Comparison of ENCODE assay signal across 8 mouse cellular contexts in genomic region chr6:51168048-51168447, GRCm38 (mm10).
DNase-seq lines count a peak whose midpoint lies in the region; ATAC-seq and TF ChIP-seq lines count a peak whose summit lies in the region.

No protein-coding gene starts in this region.

- no peaks in the 10 kb centered on the region for H3K36me3 ChIP-seq in embryonic facial prominence, embryonic 11.5 days (replicated peaks; ENCODE audit: control insufficient read depth, insufficient read depth, low read depth, low read length)
- no peaks in the 10 kb centered on the region for H3K36me3 ChIP-seq in liver, embryonic 13.5 days
- no peaks in the 10 kb centered on the region for H3K36me3 ChIP-seq in neural tube, embryonic 11.5 days (ENCODE audit: control insufficient read depth, insufficient read depth, low read length)
- H3K36me3 ChIP-seq in testis, adult 2 months (ENCODE audit: control insufficient read depth, insufficient read depth, low read length), result no peaks in the 10 kb centered on the region

- intact Hi-C loops in left cerebral cortex, adult 2 months (cut with DNase I), result loop anchor here (1.0 to 2.0 kb wide), 3 partner anchors 230 to 489 kb away; no protein-coding TSS in a partner anchor

- H3K4me3 ChIP-seq in left cerebral cortex, adult 2 months, result no peak overlapping the region
- no peak overlapping the region for H3K4me3 ChIP-seq in embryonic facial prominence, embryonic 11.5 days (ENCODE audit: low read depth, low read length)
- peak overlapping the region; percentile 64 for H3K4me3 ChIP-seq in liver, embryonic 13.5 days (replicated peaks)
- no peak overlapping the region for H3K4me3 ChIP-seq in neural tube, embryonic 11.5 days (ENCODE audit: low read depth, low read length)
- H3K4me3 ChIP-seq in testis, adult 2 months (ENCODE audit: control insufficient read depth, low read depth, low read length), result no peak overlapping the region

- H3K27ac ChIP-seq in left cerebral cortex, adult 2 months, result no peak overlapping the region
- H3K27ac ChIP-seq in embryonic facial prominence, embryonic 11.5 days (replicated peaks; ENCODE audit: low read depth, low read length), result peak overlapping the region; percentile 98
- H3K27ac ChIP-seq in liver, embryonic 13.5 days, result 0 out of 2 replicates have a peak overlapping the region, but pooled peaks have one; percentile 73
- H3K27ac ChIP-seq in neural tube, embryonic 11.5 days (ENCODE audit: low read depth, low read length), result peak overlapping the region; percentile 86
- no peak overlapping the region for H3K27ac ChIP-seq in testis, adult 2 months (ENCODE audit: control insufficient read depth, insufficient read depth, low read depth, low read length)

- under 1% methylated on average over 11 of the region's 11 CpGs for WGBS in embryonic facial prominence, embryonic 11.5 days
- 2% methylated on average over 11 of the region's 11 CpGs for WGBS in liver, embryonic 13.5 days (ENCODE audit: insufficient replicate concordance)
- 2% methylated on average over 11 of the region's 11 CpGs for WGBS in neural tube, embryonic 11.5 days

- no peaks in the 10 kb centered on the region for H3K27me3 ChIP-seq in embryonic facial prominence, embryonic 11.5 days (ENCODE audit: control insufficient read depth, insufficient read depth, low read length)
- peaks cover 24% of the 10 kb centered on the region for H3K27me3 ChIP-seq in liver, embryonic 13.5 days
- no peaks in the 10 kb centered on the region for H3K27me3 ChIP-seq in neural tube, embryonic 11.5 days (ENCODE audit: control insufficient read depth, insufficient read depth, low read length)
- H3K27me3 ChIP-seq in testis, adult 2 months (ENCODE audit: control insufficient read depth, insufficient read depth, low read length), result no peaks in the 10 kb centered on the region; the same call in none of the 2 replicates

- ATAC-seq in embryonic facial prominence, embryonic 11.5 days (replicated peaks; ENCODE audit: insufficient number of reproducible peaks, low FRiP score, low TSS enrichment, low read depth), result no peak
- no peak for ATAC-seq in liver, embryonic 13.5 days (ENCODE audit: low read depth)
- ATAC-seq in neural tube, embryonic 11.5 days (ENCODE audit: insufficient read depth, low FRiP score, low TSS enrichment), result peak; percentile 24; the same call in 1 of the 2 replicates

- peak; percentile 65 to 68 for DNase-seq in left cerebral cortex, adult 2 months (ENCODE audit: extremely low spot score in 1 of 2, low spot score in 2 of 2)
- no peak for DNase-seq in left cerebral cortex, adult 8-10 months (ENCODE audit: low spot score in 2 of 2)
- peak; percentile 92 for DNase-seq in embryonic facial prominence, embryonic 11.5 days (ENCODE audit: low spot score)
- DNase-seq in heart, adult 8-10 months (ENCODE audit: low spot score), result peak; percentile 87
- peak; percentile 47 to 73 for DNase-seq in kidney, adult 8-10 months
- peak; percentile 60 for DNase-seq in liver, embryonic 13.5 days
- peak; percentile 86 for DNase-seq in neural tube, embryonic 11.5 days (ENCODE audit: low spot score)

- H3K4me2 ChIP-seq in embryonic facial prominence, embryonic 11.5 days (ENCODE audit: low read depth, low read length), result no peak overlapping the region
- peak overlapping the region; percentile 87 for H3K4me2 ChIP-seq in liver, embryonic 13.5 days
- H3K4me2 ChIP-seq in neural tube, embryonic 11.5 days (ENCODE audit: low read depth), result peak overlapping the region; percentile 67

- peaks cover 5% of the 10 kb centered on the region for H3K4me1 ChIP-seq in embryonic facial prominence, embryonic 11.5 days (ENCODE audit: control insufficient read depth, insufficient read depth, low read length)
- H3K4me1 ChIP-seq in liver, embryonic 13.5 days (replicated peaks), result peaks cover 42% of the 10 kb centered on the region
- H3K4me1 ChIP-seq in neural tube, embryonic 11.5 days (ENCODE audit: control insufficient read depth, insufficient read depth, low read length), result peaks cover 26% of the 10 kb centered on the region
- peaks cover 12% of the 10 kb centered on the region for H3K4me1 ChIP-seq in testis, adult 2 months (ENCODE audit: control insufficient read depth, insufficient read depth, low read length)

- H3K9ac ChIP-seq in embryonic facial prominence, embryonic 11.5 days (replicated peaks; ENCODE audit: low read length), result peak overlapping the region; percentile 77
- peak overlapping the region; percentile 77; the same call in 1 of the 2 replicates for H3K9ac ChIP-seq in liver, embryonic 13.5 days
- H3K9ac ChIP-seq in neural tube, embryonic 11.5 days (ENCODE audit: low read length), result peak overlapping the region; percentile 65

- no peak for TF ChIP-seq POLR2A in testis, adult 2 months (IDR thresholded peaks at IDR 0.05; ENCODE audit: control insufficient read depth, low read depth, low read length)

- peak; percentile 78 for TF ChIP-seq CTCF in left cerebral cortex, adult 2 months (IDR thresholded peaks at IDR 0.05)
- peak; percentile 60; the same call in 1 of the 2 replicates for TF ChIP-seq CTCF in testis, adult 2 months (IDR thresholded peaks at IDR 0.05; ENCODE audit: control insufficient read depth, insufficient read depth, insufficient replicate concordance, low read depth, low read length)

- H3K9me3 ChIP-seq in embryonic facial prominence, embryonic 11.5 days (replicated peaks; ENCODE audit: control insufficient read depth, low read length), result no peaks in the 10 kb centered on the region
- H3K9me3 ChIP-seq in liver, embryonic 13.5 days (replicated peaks), result no peaks in the 10 kb centered on the region
- H3K9me3 ChIP-seq in neural tube, embryonic 11.5 days (ENCODE audit: control insufficient read depth, low read length), result no peaks in the 10 kb centered on the region

Comparison
In these comparisons a context has a peak if more than half of its experiments do, and no peak if none do; other contexts are left out.
1. DNase-seq: peak in left cerebral cortex, adult 2 months (2 of 2), embryonic facial prominence, embryonic 11.5 days (single experiment), heart, adult 8-10 months (single experiment), kidney, adult 8-10 months (2 of 2), liver, embryonic 13.5 days (single experiment) and neural tube, embryonic 11.5 days (single experiment); none in left cerebral cortex, adult 8-10 months (0 of 2).
2. H3K27ac ChIP-seq: peak in embryonic facial prominence, embryonic 11.5 days (single experiment), liver, embryonic 13.5 days (single experiment) and neural tube, embryonic 11.5 days (single experiment); none in left cerebral cortex, adult 2 months (single experiment) and testis, adult 2 months (single experiment).
3. Peak in every context shown above with its lines, with median percentiles within 50 percentile points of each other: H3K9ac ChIP-seq.